Mouse (Mus musculus) right cerebral cortex, adult 18-20 months (tissue): ENCODE data around the gene Stat2.
A peak's percentile ranks its signal among the peaks of the same experiment; 100 is the strongest.
"Not testable (repeated sequence)": the region's sequence is repeated elsewhere in the genome, so short reads cannot be mapped to it uniquely, and the experiment has no call there.

Source experiments
- DNase-seq: peaks from one replicate; pipeline ENCODE4 v3.0.0; 2022; ENCODE audit warnings: mixed read lengths

Stat2 gene

GRCm38 (mm10) chr10:128259946-128260345 lies 10.4 kb upstream of the Stat2 start:
- no peak for DNase-seq

- not testable (repeated sequence) for DNase-seq
These were observed 10.0 kb upstream of the Stat2 start for GRCm38 (mm10) chr10:128260376-128260775.

DNA sequence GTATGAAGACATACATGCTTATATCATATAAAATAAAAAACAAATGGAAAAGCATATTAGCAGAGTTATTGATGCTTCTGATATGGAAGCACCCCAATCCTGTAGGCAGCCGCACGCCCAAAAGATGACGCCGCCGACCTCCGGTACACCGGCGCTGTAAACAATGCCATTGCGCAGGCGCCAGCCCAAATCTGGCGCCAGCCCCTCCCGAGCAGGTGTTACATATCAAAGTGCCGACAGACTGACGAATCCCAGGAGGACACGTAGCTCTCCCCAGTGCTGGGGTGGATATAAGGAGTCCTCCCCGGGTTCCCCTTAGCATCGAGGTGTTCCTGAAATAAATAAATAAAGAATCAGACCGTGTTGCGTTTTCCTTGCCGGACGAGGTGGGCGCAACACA lies 8.1 kb upstream of the Stat2 start:
- no peak for DNase-seq

- peak; percentile 42 for DNase-seq
These were observed 6.7 kb upstream of the Stat2 start for GRCm38 (mm10) chr10:128263393-128264310.

DNA sequence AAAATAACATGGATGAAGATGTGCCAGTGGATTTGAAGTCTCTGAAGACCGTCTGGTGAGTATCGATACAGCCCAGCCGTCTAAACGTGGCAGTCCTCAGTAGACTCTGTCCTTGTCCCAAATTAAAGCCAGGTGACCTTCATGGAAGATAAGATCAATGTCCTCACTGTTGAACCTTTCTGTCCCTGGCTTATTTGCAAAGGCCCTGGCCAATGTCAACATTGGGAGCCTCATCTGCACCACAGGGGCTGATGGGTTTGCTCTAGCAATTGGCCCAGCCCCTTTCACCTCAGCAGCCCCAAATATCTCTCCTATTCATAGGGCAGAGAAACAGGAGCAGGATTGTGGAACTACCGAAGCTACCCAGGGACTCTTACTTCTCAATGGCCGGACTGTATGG lies 2.0 kb upstream of the Stat2 start, which contains the start of gene Apof:
Gene Apof (plus strand): TSS at position 301 of the 400 bp plus-strand sequence.
- no peak for DNase-seq

- DNase-seq = no peak
These were observed 1.0 kb upstream of the Stat2 start for GRCm38 (mm10) chr10:128269206-128269910.

- DNase-seq = no peak
These were observed 507 bp downstream of the Stat2 start for GRCm38 (mm10) chr10:128270866-128271265.

DNA sequence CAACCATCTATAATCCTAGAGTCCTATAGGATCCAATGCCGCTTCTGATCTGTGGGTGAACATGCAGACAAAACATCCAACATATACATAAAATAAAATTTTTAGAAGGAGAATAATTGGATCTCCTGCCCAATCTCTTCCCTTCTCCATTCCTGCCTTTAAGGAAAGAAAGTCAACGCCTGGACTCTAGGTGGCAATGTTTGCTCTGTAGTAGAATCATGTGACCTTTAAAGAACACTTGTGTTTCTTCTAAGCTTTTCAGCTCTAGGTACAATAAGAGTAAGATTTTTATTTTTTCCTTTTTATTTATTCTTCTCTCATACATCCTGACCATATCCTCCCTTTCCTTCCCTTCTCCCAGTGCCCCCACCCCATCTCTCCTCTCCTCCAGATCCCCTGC lies 1.5 kb downstream of the Stat2 start:
- no peak for DNase-seq

- not testable (repeated sequence) for DNase-seq
These were observed 2.6 kb downstream of the Stat2 start for GRCm38 (mm10) chr10:128272819-128273439.

- not testable (repeated sequence) for DNase-seq
These were observed 5.0 kb downstream of the Stat2 start for GRCm38 (mm10) chr10:128275374-128275773.

GRCm38 (mm10) chr10:128278158-128278557 lies 7.8 kb downstream of the Stat2 start:
- no peak for DNase-seq

DNA sequence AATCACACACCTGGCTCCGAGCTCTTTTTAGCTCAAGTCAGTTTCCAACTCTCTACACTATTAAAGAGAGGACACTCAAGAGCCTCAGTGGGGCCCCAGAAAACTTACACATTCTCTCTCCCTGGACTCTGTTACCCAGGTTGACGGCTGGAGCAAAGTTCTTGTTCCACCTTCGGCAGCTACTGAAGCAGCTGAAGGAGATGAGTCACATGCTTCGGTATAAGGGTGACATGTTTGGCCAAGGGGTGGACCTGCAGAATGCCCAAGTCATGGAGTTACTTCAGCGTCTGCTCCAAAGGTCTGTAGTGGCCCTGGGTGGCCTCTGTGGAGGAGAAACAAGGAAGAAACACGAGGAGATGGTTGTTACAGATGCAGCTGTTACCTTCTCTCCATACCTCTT lies 10.6 kb downstream of the Stat2 start:
- no peak for DNase-seq

- no peak for DNase-seq
These were observed 11.3 kb downstream of the Stat2 start for GRCm38 (mm10) chr10:128281682-128282081.

- DNase-seq = no peak
These were observed 12.6 kb downstream of the Stat2 start for GRCm38 (mm10) chr10:128282886-128283450.

GRCm38 (mm10) chr10:128283604-128284579 lies 13.5 kb downstream of the Stat2 start:
- peak; percentile 46 for DNase-seq

DNA sequence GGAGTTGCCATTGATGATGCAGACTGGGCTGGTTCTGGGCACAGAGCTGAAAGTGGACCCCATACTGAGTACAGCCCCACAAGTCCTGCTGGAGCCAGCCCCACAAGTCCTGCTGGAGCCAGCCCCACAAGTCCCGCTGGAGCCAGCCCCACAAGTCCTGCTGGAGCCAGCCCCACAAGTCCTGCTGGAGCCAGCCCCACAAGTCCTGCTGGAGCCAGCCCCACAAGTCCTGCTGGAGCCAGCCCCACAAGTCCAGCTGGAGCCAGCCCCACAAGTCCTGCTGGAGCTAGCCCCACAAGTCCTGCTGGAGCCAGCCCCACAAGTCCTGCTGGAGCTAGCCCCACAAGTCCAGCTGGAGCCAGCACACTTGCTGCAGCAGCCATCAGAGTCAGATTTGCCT lies 20.2 kb downstream of the Stat2 start:
- not testable (repeated sequence) for DNase-seq

- no peak for DNase-seq
These were observed 26.2 kb downstream of the Stat2 start for GRCm38 (mm10) chr10:128296370-128297090.

- no peak for DNase-seq
These were observed 26.9 kb downstream of the Stat2 start for GRCm38 (mm10) chr10:128297221-128297620.

DNA sequence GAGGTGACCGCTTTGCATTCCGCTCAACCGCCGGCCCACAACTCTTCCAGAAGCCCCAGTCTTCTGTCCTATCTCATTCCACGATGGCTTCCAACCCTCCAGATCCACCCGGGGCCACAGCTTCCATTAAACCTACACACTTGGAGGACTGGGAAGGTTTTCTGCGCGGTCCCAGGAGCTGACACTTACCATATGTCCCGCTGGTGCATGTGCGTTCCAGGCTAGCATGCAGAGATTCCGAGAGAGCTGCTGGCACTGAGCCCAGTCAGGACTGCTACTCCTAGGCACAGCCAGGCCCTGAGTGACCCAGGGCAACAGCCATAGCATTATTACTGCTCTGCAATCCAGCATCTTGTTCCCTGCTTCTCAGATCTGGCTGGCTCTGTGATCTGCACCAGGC lies 27.3 kb downstream of the Stat2 start:
- no peak for DNase-seq

DNA sequence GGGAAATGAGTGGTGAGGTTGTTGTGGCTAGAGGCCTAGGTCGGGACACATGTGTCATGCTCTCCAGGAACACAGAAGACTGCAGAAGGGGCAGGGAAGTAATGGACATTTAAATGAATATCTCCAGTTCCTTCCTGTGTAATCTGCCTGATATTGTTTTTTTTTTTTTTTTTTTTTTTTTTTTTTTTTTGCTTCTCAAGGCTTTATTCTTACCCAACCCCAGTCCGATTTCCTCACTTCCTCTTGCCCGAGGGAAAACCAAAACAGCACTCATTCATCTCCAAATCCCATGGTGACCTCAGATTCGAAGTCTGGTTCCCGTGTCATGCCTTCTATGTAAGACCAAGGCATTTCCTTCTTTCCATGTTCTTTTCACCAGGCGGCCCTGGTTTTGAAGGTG lies 27.9 kb downstream of the Stat2 start:
- DNase-seq = no peak

GRCm38 (mm10) chr10:128298702-128299171 lies 28.4 kb downstream of the Stat2 start, which contains the start of gene Il23a:
Gene Il23a (minus strand): TSS chr10:128298752.
- no peak for DNase-seq
